Mouse (Mus musculus) layer of hippocampus, adult 18-20 months (tissue): ENCODE results near the gene Ubtd2. TPM values are rescaled to one million over a fixed set of nuclear protein-coding genes. Genes with fewer than 3 reads are reported as not detected.
A peak's percentile ranks its signal among the peaks of the same experiment; 100 is the strongest.
"Not testable (repeated sequence)": the region's sequence is repeated elsewhere in the genome, so short reads cannot be mapped to it uniquely, and the experiment has no call there.

ENCODE experiments used
- DNase-seq, 2 experiments: peaks; one replicate each; pipeline ENCODE4 v3.0.0; 2022; ENCODE audit warnings: low spot score in 2 of 2
- total RNA-seq, 2 experiments: library from RNA; stranded (reverse); gene quantifications; 2 replicates each; pipeline ENCODE4 v1.2.3; 2021

Gene Ubtd2
- total RNA-seq, 2 experiments from 2014 or later, result 27.4 to 31.3 TPM

GRCm38 (mm10) chr11:32456356-32456755 lies 1.2 kb downstream of the Ubtd2 start:
- no peak for DNase-seq

- no peak for DNase-seq
These were observed 9.1 kb downstream of the Ubtd2 start for GRCm38 (mm10) chr11:32464282-32464681.

DNA sequence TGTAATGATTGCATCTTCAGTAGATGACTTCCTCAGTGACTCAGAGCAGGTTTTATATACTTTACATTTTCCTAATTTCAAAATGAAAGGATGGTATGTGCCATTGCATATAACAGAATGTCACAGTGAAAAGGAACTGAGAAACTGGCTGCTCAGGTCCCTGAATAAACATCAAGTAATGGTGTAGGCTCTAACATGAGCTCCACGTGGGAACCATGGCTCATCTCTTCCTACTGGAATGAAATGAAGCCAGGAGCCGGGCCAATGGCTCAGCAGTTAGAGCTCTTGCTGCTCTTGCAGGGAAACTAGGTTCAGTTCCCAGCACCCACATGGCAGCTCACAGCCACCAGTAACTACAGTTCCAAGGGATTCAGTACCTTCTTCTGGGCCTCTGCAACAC lies 16.8 kb downstream of the Ubtd2 start:
- no peak for DNase-seq

GRCm38 (mm10) chr11:32474725-32475124 lies 19.6 kb downstream of the Ubtd2 start:
- no peak for DNase-seq

DNA sequence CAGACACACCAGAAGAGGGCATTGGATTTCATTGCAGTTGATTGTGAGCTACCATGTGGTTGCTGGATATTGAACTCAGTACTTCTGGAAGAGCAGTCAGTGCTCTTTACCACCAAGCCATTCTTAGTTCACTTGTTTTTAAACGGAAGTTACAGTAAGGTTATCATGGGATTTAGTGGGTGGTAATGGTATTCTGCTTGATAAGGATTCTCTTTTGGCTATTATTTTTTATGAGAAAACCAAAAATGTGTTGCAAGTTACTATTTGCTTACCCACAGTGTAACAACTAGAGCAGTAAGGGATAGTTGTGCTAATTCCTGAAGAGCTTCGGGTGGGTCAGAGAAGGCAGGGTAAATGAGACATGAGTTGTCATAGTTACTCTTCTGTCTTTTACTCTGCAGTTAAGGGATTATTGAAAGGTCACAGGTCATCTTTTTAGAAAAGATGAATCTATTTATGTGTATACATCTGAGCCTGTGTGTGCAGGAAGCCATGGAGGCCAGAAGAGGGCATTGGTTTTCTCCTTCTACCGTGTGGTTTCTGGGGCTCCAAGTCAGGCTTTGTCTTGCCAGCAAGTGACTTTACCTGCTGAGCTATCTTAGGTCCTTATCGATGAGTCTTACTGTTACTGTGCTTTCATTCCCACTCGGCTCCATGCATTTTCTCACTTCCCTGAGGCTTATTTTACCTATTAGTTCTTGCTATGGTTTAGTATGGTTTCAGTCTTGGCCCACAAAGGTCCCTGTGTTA lies 20.5 kb downstream of the Ubtd2 start:
- DNase-seq, result no peak

GRCm38 (mm10) chr11:32481525-32481924 lies 26.4 kb downstream of the Ubtd2 start:
- DNase-seq, result no peak

DNA sequence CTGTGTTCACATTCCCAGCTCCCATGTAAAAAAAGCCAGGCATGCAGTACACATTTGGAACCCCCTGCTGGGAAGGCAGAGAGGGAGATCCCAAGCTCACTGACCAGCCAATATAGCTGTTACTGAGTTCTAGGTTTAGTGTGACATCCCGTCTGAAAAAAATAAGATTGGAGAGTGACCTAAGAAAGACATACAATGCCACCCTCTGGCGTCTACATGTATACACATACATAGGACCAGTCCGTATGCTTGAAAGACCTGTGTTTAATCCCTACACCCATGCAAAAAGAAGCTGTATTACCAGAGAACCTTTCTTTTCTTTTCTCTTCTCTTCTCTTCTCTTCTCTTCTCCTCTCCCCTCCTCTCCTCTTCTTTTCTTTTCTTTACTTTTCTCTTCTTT lies 30.1 kb downstream of the Ubtd2 start:
- no peak for DNase-seq

- no peak for DNase-seq
These were observed 31.5 kb downstream of the Ubtd2 start for GRCm38 (mm10) chr11:32486621-32487020.

GRCm38 (mm10) chr11:32487501-32487900 lies 32.3 kb downstream of the Ubtd2 start:
- DNase-seq, result no peak

- DNase-seq, result no peak
These were observed 33.2 kb downstream of the Ubtd2 start for GRCm38 (mm10) chr11:32488344-32488743.

GRCm38 (mm10) chr11:32488808-32489670 lies 33.9 kb downstream of the Ubtd2 start:
- DNase-seq, result no peak

DNA sequence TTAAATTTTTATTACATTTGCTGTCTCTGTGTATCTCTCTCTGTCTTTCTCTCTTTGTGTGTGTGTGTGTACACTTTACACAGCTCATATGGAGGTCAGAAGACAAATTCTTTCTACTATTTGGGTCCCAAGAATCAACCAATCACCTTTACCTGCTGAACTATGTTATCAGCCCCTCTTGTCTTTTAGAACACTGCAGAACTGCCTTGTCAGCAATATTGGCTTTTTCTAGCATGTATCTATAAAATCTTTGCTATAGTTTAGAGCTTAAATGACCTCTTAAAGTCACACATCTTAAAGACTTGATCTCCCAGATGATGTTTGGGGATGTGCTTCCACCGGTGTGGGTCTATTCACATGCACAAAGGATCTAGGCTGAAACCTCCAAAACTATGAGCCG lies 35.9 kb downstream of the Ubtd2 start:
- DNase-seq, result no peak

DNA sequence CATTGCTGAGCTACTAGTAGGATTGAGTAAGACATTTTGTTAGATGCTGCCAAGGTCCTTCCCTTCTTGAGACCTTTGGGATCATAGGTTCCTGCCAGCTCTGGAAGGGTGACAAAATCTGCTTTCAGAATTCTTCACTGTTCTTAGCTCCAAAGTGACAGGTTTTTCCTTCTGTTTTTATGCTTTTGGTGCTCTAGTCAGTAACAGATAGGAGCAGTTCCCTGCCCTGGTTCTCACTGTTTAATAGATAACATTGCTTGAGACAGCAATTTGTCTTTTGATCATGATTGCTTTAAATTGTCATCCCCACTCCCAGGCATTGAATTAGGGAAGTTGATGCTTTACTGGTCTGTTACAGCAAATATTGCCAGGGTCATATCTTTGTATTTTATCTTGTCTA lies 38.1 kb downstream of the Ubtd2 start:
- DNase-seq, result no peak

GRCm38 (mm10) chr11:32495283-32495682 lies 40.1 kb downstream of the Ubtd2 start:
- DNase-seq, result no peak

DNA sequence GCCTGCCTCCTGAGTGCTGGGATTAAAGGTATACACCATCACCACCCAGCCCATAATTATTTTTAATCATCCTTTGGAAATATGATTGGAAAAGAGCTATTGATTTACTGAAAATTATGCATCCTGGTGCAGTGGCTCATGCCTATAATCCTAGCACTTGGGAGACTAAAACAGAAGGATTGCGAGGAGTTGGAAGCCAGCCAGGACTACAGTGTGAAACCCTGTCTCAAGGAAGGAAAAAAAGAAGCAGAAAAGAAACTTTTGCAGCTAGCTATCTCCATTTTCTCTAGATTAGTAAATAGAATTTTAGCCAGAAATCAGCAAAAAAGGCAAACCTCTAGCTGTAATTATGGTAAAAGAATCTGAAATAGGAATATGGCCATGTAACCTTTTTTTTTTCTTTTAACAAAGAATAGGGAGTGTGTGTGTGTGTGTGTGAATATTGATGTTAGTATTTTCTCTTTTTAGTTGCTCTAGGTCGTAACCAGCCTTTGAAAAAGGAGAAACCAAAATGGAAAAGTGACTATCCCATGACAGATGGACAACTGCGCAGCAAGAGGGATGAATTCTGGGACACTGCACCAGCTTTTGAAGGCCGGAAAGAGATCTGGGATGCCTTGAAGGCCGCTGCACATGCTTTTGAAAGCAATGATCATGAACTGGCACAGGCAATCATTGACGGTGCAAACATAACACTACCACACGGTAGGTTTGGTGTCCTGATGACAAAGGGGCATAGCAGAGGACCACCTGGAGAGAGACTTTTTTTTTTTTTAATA lies 43.8 kb downstream of the Ubtd2 start:
- peak in 1 of 2 experiments; percentile 64 for DNase-seq

DNA sequence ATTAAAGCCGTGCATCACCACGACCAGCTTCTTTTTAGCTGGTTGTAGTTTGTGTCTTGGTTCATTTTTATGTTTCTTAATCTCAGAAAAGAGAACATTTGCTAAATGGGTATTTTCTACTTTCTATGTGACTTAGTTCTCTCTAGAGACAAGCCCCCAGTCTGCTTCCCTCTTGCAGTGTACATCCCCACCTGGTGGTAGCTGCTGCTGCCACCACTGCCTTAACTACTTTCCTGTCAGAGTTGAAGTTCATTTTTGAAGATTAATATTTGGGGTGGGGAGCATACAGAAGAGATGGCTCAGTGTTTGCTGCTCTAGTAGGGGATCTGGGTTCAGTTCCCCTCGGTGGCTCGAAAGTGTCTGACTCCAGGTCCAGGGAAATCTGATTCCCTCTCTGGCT lies 44.8 kb downstream of the Ubtd2 start:
- no peak for DNase-seq

GRCm38 (mm10) chr11:32503711-32504110 lies 48.5 kb downstream of the Ubtd2 start:
- DNase-seq, result no peak

- DNase-seq, result no peak
These were observed 50.0 kb downstream of the Ubtd2 start for GRCm38 (mm10) chr11:32505091-32505739.

GRCm38 (mm10) chr11:32510930-32511329 lies 55.8 kb downstream of the Ubtd2 start:
- DNase-seq, result no peak

DNA sequence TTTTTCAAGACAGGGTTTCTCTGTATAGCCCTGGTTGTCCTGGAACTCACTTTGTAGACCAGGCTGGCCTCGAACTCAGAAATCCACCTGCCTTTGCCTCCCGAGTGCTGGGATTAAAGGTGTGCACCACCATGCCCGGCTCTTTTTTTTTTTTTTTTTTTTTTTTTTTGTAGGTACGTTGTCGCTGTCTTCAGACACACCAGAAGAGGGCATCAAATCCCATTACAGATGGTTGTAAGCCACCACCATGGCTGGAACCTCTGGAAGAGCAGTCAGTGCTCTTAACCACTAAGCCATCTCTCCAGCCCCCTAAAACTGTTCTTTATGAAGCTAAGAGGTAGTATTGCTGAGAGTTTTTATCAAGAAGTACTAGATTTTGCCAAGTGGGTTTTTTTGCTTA lies 59.7 kb downstream of the Ubtd2 start:
- not testable (repeated sequence) for DNase-seq

DNA sequence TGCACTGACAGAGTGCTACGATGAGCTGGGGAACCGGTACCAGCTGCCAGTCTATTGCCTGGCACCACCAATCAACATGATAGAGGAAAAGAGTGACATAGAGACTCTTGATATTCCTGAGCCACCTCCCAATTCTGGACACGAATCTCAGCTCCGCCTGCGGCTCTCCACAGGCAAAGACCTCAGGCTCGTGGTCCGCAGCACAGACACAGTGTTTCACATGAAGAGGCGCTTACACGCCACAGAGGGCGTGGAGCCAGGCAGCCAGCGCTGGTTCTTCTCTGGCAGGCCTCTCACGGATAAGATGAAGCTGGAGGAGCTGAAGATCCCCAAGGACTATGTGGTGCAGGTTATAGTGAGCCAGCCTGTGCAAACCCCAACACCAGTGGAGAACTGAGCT lies 60.9 kb downstream of the Ubtd2 start:
- no peak for DNase-seq
